Mouse (Mus musculus) hindbrain, embryonic 13.5 days (tissue): ENCODE measurements around the gene Creb1. TPM values are rescaled to one million over a fixed set of nuclear protein-coding genes. Genes with fewer than 3 reads are reported as not detected.

Source experiments
- ATAC-seq: fragments of 200-750 bp; cut with Nextera tagmentation; 2 replicates; pipeline ENCODE4 v1.8.0; 2017; ENCODE audit warnings: moderate TSS enrichment; ENCODE audit not compliant: low FRiP score
- H3K27ac ChIP-seq: fragments of 300-500 bp; sonication (generic); 2 replicates; pipeline ENCODE4 v1.5.1; 2015; ENCODE audit warnings: inconsistent platforms, mild to moderate bottlenecking, moderate library complexity
- H3K27me3 ChIP-seq: fragments of 300-500 bp; sonication (generic); 2 replicates; pipeline ENCODE4 v1.6.1; 2015; ENCODE audit warnings: mild to moderate bottlenecking, inconsistent platforms
- H3K36me3 ChIP-seq: fragments of 300-500 bp; sonication (generic); 2 replicates; pipeline ENCODE4 v1.6.1; 2015; ENCODE audit warnings: mild to moderate bottlenecking, inconsistent platforms
- H3K4me1 ChIP-seq: fragments of 300-500 bp; sonication (generic); replicated peaks from 2 replicates; pipeline ENCODE4 v1.6.1; 2015; ENCODE audit warnings: inconsistent platforms
- H3K4me2 ChIP-seq: fragments of 300-500 bp; sonication (generic); 2 replicates; pipeline ENCODE4 v1.6.1; 2015; ENCODE audit warnings: inconsistent platforms, mild to moderate bottlenecking, moderate library complexity
- H3K4me3 ChIP-seq: fragments of 300-500 bp; sonication (generic); 2 replicates; pipeline ENCODE4 v1.5.1; 2015; ENCODE audit warnings: mild to moderate bottlenecking, inconsistent platforms
- H3K9ac ChIP-seq: fragments of 300-500 bp; sonication (generic); 2 replicates; pipeline ENCODE4 v1.6.1; 2015; ENCODE audit warnings: mild to moderate bottlenecking, inconsistent platforms
- H3K9me3 ChIP-seq: fragments of 300-500 bp; sonication (generic); 2 replicates; pipeline ENCODE4 v1.6.1; 2016; ENCODE audit warnings: inconsistent platforms
- WGBS: fragments of 180-500 bp; shearing (Covaris S2); methylation state at CpG from one replicate; pipeline ENCODE4 v1.1.7; 2015; 5-methylcytosine and 5-hydroxymethylcytosine counted together
- polyA plus RNA-seq: library from polyadenylated mRNA; unstranded; fragments of >200 nt; fragmentation: Nextera tagmentation; extraction: Ambion mirVana; gene quantifications from 2 replicates; pipeline ENCODE4 v1.2.1, GENCODE M21; 2015

The Creb1 gene
- polyA plus RNA-seq, 1 experiment from 2014 or later, result 35.5 TPM

GRCm38 (mm10) chr1:64522637-64523036 lies 9.8 kb upstream of the Creb1 start:
- H3K4me2 ChIP-seq, result no peak overlapping the region
- H3K27me3 ChIP-seq, result no peaks in the 10 kb centered on the region
- 87% methylated on average over 6 of the region's 6 CpGs for WGBS
- no peaks in the 10 kb centered on the region for H3K36me3 ChIP-seq
- no peaks in the 10 kb centered on the region for H3K9me3 ChIP-seq
- no peak overlapping the region for H3K9ac ChIP-seq
- no peak overlapping the region for H3K4me3 ChIP-seq
- no peaks in the 10 kb centered on the region for H3K4me1 ChIP-seq
- no peak for ATAC-seq
- H3K27ac ChIP-seq, result no peak overlapping the region

- H3K4me3 ChIP-seq, result no peak overlapping the region
- no peak overlapping the region for H3K9ac ChIP-seq
- no peaks in the 10 kb centered on the region for H3K36me3 ChIP-seq
- H3K4me2 ChIP-seq, result no peak overlapping the region
- no peak overlapping the region for H3K27ac ChIP-seq
- no peak for ATAC-seq
- no peaks in the 10 kb centered on the region for H3K27me3 ChIP-seq
- H3K4me1 ChIP-seq, result no peaks in the 10 kb centered on the region
- WGBS, result 87% methylated on average over 1 of the region's 1 CpGs
- no peaks in the 10 kb centered on the region for H3K9me3 ChIP-seq
Observed at GRCm38 (mm10) chr1:64523117-64523516, 9.3 kb upstream of the Creb1 start.

GRCm38 (mm10) chr1:64524661-64525060 lies 7.8 kb upstream of the Creb1 start:
- H3K9ac ChIP-seq, result no peak overlapping the region
- H3K27ac ChIP-seq, result no peak overlapping the region
- no peak overlapping the region for H3K4me2 ChIP-seq
- no peak for ATAC-seq
- no peaks in the 10 kb centered on the region; the same call in 1 of the 2 replicates for H3K9me3 ChIP-seq
- no peaks in the 10 kb centered on the region for H3K27me3 ChIP-seq
- H3K4me1 ChIP-seq, result no peaks in the 10 kb centered on the region
- no peak overlapping the region for H3K4me3 ChIP-seq
- 79% methylated on average over 2 of the region's 2 CpGs for WGBS
- no peaks in the 10 kb centered on the region for H3K36me3 ChIP-seq

- Histone ChIP-seq H3K36me3 (no peaks in the 10 kb centered on the region), H3K9ac (no peak overlapping the region), H3K4me1 (peaks cover 14% of the 10 kb centered on the region), H3K4me2 (no peak overlapping the region), H3K4me3 (no peak overlapping the region), H3K27me3 (no peaks in the 10 kb centered on the region), H3K9me3 (no peaks in the 10 kb centered on the region; the same call in 1 of the 2 replicates), H3K27ac (no peak overlapping the region)
- ATAC-seq, result no peak
Observed at GRCm38 (mm10) chr1:64527626-64528025, 4.8 kb upstream of the Creb1 start.

- Histone ChIP-seq H3K4me2 (no peak overlapping the region), H3K27ac (no peak overlapping the region), H3K9ac (no peak overlapping the region), H3K4me1 (peaks cover 22% of the 10 kb centered on the region), H3K27me3 (no peaks in the 10 kb centered on the region), H3K9me3 (no peaks in the 10 kb centered on the region; the same call in 1 of the 2 replicates), H3K36me3 (no peaks in the 10 kb centered on the region), H3K4me3 (no peak overlapping the region)
- ATAC-seq, result no peak
- 96% methylated on average over 5 of the region's 5 CpGs for WGBS
Observed at GRCm38 (mm10) chr1:64529781-64530315, 2.6 kb upstream of the Creb1 start.

GRCm38 (mm10) chr1:64531548-64531947 lies 897 bp upstream of the Creb1 start:
- no peak for ATAC-seq
- Histone ChIP-seq H3K4me2 (peak overlapping the region; percentile 84), H3K9ac (peak overlapping the region; percentile 97), H3K27me3 (no peaks in the 10 kb centered on the region), H3K4me3 (peak overlapping the region; percentile 94), H3K36me3 (no peaks in the 10 kb centered on the region), H3K9me3 (no peaks in the 10 kb centered on the region; the same call in 1 of the 2 replicates), H3K4me1 (peaks cover 34% of the 10 kb centered on the region), H3K27ac (peak overlapping the region; percentile 100)
- 24% methylated on average over 7 of the region's 7 CpGs for WGBS

- H3K9me3 ChIP-seq, result no peaks in the 10 kb centered on the region; the same call in 1 of the 2 replicates
- peak overlapping the region; percentile 84 for H3K4me2 ChIP-seq
- under 1% methylated on average over 34 of the region's 34 CpGs for WGBS
- peak; percentile 79 for ATAC-seq
- H3K4me1 ChIP-seq, result peaks cover 35% of the 10 kb centered on the region
- peak overlapping the region; percentile 97 for H3K9ac ChIP-seq
- H3K27me3 ChIP-seq, result no peaks in the 10 kb centered on the region
- peak overlapping the region; percentile 94 for H3K4me3 ChIP-seq
- peak overlapping the region; percentile 100 for H3K27ac ChIP-seq
- no peaks in the 10 kb centered on the region for H3K36me3 ChIP-seq
Observed at GRCm38 (mm10) chr1:64532067-64532523, 350 bp upstream of the Creb1 start.

- peak overlapping the region; percentile 100 for H3K27ac ChIP-seq
- H3K9me3 ChIP-seq, result no peaks in the 10 kb centered on the region
- H3K4me2 ChIP-seq, result peak overlapping the region; percentile 87
- peaks cover 45% of the 10 kb centered on the region for H3K4me1 ChIP-seq
- peak overlapping the region; percentile 94 for H3K4me3 ChIP-seq
- WGBS, result under 1% methylated on average over 35 of the region's 35 CpGs
- no peaks in the 10 kb centered on the region for H3K36me3 ChIP-seq
- H3K9ac ChIP-seq, result peak overlapping the region; percentile 97
- no peaks in the 10 kb centered on the region for H3K27me3 ChIP-seq
- ATAC-seq, result no peak
Observed at GRCm38 (mm10) chr1:64533471-64534443, 1.3 kb downstream of the Creb1 start.

- Histone ChIP-seq H3K4me2 (no peak overlapping the region), H3K27ac (no peak overlapping the region), H3K9ac (no peak overlapping the region), H3K4me3 (no peak overlapping the region), H3K9me3 (no peaks in the 10 kb centered on the region), H3K27me3 (no peaks in the 10 kb centered on the region), H3K4me1 (peaks cover 31% of the 10 kb centered on the region), H3K36me3 (no peaks in the 10 kb centered on the region; the same call in 1 of the 2 replicates)
- no peak for ATAC-seq
- WGBS, result 94% methylated on average over 3 of the region's 3 CpGs
Observed at GRCm38 (mm10) chr1:64538837-64539367, 6.5 kb downstream of the Creb1 start.

- Histone ChIP-seq H3K9me3 (no peaks in the 10 kb centered on the region), H3K4me2 (no peak overlapping the region), H3K27me3 (no peaks in the 10 kb centered on the region), H3K9ac (no peak overlapping the region), H3K4me1 (no peaks in the 10 kb centered on the region), H3K36me3 (no peaks in the 10 kb centered on the region; the same call in 1 of the 2 replicates), H3K27ac (no peak overlapping the region), H3K4me3 (no peak overlapping the region)
- no peak for ATAC-seq
- WGBS, result 84% methylated on average over 5 of the region's 5 CpGs
Observed at GRCm38 (mm10) chr1:64543750-64544149, 11.3 kb downstream of the Creb1 start.

GRCm38 (mm10) chr1:64546070-64546469 lies 13.6 kb downstream of the Creb1 start:
- no peaks in the 10 kb centered on the region for H3K27me3 ChIP-seq
- H3K4me3 ChIP-seq, result no peak overlapping the region
- H3K27ac ChIP-seq, result no peak overlapping the region
- ATAC-seq, result no peak
- no peak overlapping the region for H3K9ac ChIP-seq
- H3K9me3 ChIP-seq, result no peaks in the 10 kb centered on the region
- H3K4me2 ChIP-seq, result no peak overlapping the region
- H3K36me3 ChIP-seq, result no peaks in the 10 kb centered on the region; the same call in 1 of the 2 replicates
- H3K4me1 ChIP-seq, result no peaks in the 10 kb centered on the region
- 86% methylated on average over 3 of the region's 3 CpGs for WGBS

GRCm38 (mm10) chr1:64549380-64549779 lies 16.9 kb downstream of the Creb1 start:
- Histone ChIP-seq H3K36me3 (peaks cover 12% of the 10 kb centered on the region), H3K4me2 (no peak overlapping the region), H3K4me1 (no peaks in the 10 kb centered on the region), H3K9ac (no peak overlapping the region), H3K4me3 (no peak overlapping the region), H3K9me3 (no peaks in the 10 kb centered on the region), H3K27ac (no peak overlapping the region), H3K27me3 (no peaks in the 10 kb centered on the region)
- no peak for ATAC-seq
- WGBS, result 82% methylated on average over 2 of the region's 2 CpGs
